Mouse (Mus musculus) lung, embryonic 15.5 days (tissue): ENCODE data around the gene Cdc42bpb. TPM values are rescaled to one million over a fixed set of nuclear protein-coding genes. Genes with fewer than 3 reads are reported as not detected.

Experiments used
- ATAC-seq: fragments of 200-750 bp; cut with Nextera tagmentation; 2 replicates; pipeline ENCODE4 v1.8.0; 2017; ENCODE audit warnings: moderate number of reproducible peaks, borderline replicate concordance; ENCODE audit not compliant: low FRiP score, low TSS enrichment; ENCODE audit errors: extremely low read depth
- H3K27ac ChIP-seq: fragments of 300-500 bp; sonication (generic); 2 replicates; pipeline ENCODE4 v1.5.1; 2015; ENCODE audit warnings: moderate library complexity, mild to moderate bottlenecking, inconsistent platforms
- H3K27me3 ChIP-seq: fragments of 300-500 bp; sonication (generic); 2 replicates; pipeline ENCODE4 v1.6.1; 2015; ENCODE audit warnings: inconsistent platforms
- H3K36me3 ChIP-seq: fragments of 300-500 bp; sonication (generic); 2 replicates; pipeline ENCODE4 v1.6.1; 2015; ENCODE audit warnings: inconsistent platforms
- H3K4me1 ChIP-seq: fragments of 300-500 bp; sonication (generic); 2 replicates; pipeline ENCODE4 v1.6.1; 2015; ENCODE audit warnings: inconsistent platforms
- H3K4me2 ChIP-seq: fragments of 300-500 bp; sonication (generic); 2 replicates; pipeline ENCODE4 v1.6.1; 2015; ENCODE audit warnings: inconsistent platforms, mild to moderate bottlenecking, moderate library complexity
- H3K4me3 ChIP-seq: fragments of 300-500 bp; sonication (generic); 2 replicates; pipeline ENCODE4 v1.5.1; 2015; ENCODE audit warnings: mild to moderate bottlenecking, inconsistent platforms
- H3K9ac ChIP-seq: fragments of 300-500 bp; sonication (generic); 2 replicates; pipeline ENCODE4 v1.6.1; 2015; ENCODE audit warnings: inconsistent platforms
- H3K9me3 ChIP-seq: fragments of 300-500 bp; sonication (generic); 2 replicates; pipeline ENCODE4 v1.6.1; 2016; ENCODE audit warnings: inconsistent platforms
- WGBS: fragments of 180-500 bp; shearing (Covaris S2); methylation state at CpG from one replicate; pipeline ENCODE4 v1.1.7; 2015; 5-methylcytosine and 5-hydroxymethylcytosine counted together
- polyA plus RNA-seq: library from polyadenylated mRNA; unstranded; fragments of >200 nt; fragmentation: Nextera tagmentation; extraction: Ambion mirVana; gene quantifications from 2 replicates; pipeline ENCODE4 v1.2.1, GENCODE M21; 2015

Gene Cdc42bpb
- polyA plus RNA-seq, 1 experiment from 2014 or later: 32.2 TPM

GRCm38 (mm10) chr12:111378812-111379211 lies 1.3 kb upstream of the Cdc42bpb start:
- H3K9me3 ChIP-seq: no peaks in the 10 kb centered on the region
- no peak overlapping the region for H3K9ac ChIP-seq
- peak overlapping the region; percentile 88 for H3K4me2 ChIP-seq
- H3K36me3 ChIP-seq: no peaks in the 10 kb centered on the region
- H3K4me3 ChIP-seq: peak overlapping the region; percentile 78
- WGBS: 70% methylated on average over 12 of the region's 12 CpGs
- ATAC-seq: no peak
- H3K27ac ChIP-seq: no peak overlapping the region
- H3K27me3 ChIP-seq: no peaks in the 10 kb centered on the region
- H3K4me1 ChIP-seq: peaks cover 30% of the 10 kb centered on the region

- Histone ChIP-seq H3K9me3 (no peaks in the 10 kb centered on the region), H3K4me2 (peak overlapping the region; percentile 88), H3K9ac (peak overlapping the region; percentile 93), H3K4me1 (peaks cover 31% of the 10 kb centered on the region), H3K4me3 (peak overlapping the region; percentile 78), H3K27ac (peak overlapping the region; percentile 93), H3K27me3 (no peaks in the 10 kb centered on the region), H3K36me3 (no peaks in the 10 kb centered on the region)
- ATAC-seq: peak; percentile 40
- WGBS: under 1% methylated on average over 32 of the region's 32 CpGs
Observed at GRCm38 (mm10) chr12:111377986-111378490, 520 bp upstream of the Cdc42bpb start.

- Histone ChIP-seq H3K27me3 (no peaks in the 10 kb centered on the region), H3K9ac (peak overlapping the region; percentile 93), H3K27ac (peak overlapping the region; percentile 93), H3K9me3 (no peaks in the 10 kb centered on the region), H3K4me3 (peak overlapping the region; percentile 78), H3K4me1 (peaks cover 31% of the 10 kb centered on the region), H3K4me2 (peak overlapping the region; percentile 88), H3K36me3 (no peaks in the 10 kb centered on the region)
- under 1% methylated on average over 46 of the region's 49 CpGs for WGBS
- ATAC-seq: peak; percentile 47
Observed at GRCm38 (mm10) chr12:111376826-111377331, 639 bp downstream of the Cdc42bpb start.

GRCm38 (mm10) chr12:111376053-111376452 lies 1.5 kb downstream of the Cdc42bpb start:
- Histone ChIP-seq H3K4me3 (peak overlapping the region; percentile 78), H3K4me1 (peaks cover 31% of the 10 kb centered on the region), H3K9me3 (no peaks in the 10 kb centered on the region), H3K27ac (peak overlapping the region; percentile 93), H3K4me2 (peak overlapping the region; percentile 88), H3K9ac (peak overlapping the region; percentile 93), H3K27me3 (no peaks in the 10 kb centered on the region), H3K36me3 (no peaks in the 10 kb centered on the region)
- no peak for ATAC-seq
- 20% methylated on average over 6 of the region's 6 CpGs for WGBS

GRCm38 (mm10) chr12:111375559-111375958 lies 2.0 kb downstream of the Cdc42bpb start:
- no peak for ATAC-seq
- peak overlapping the region; percentile 93 for H3K9ac ChIP-seq
- H3K27me3 ChIP-seq: no peaks in the 10 kb centered on the region
- 20% methylated on average over 12 of the region's 12 CpGs for WGBS
- peak overlapping the region; percentile 78 for H3K4me3 ChIP-seq
- peak overlapping the region; percentile 88 for H3K4me2 ChIP-seq
- peaks cover 32% of the 10 kb centered on the region for H3K4me1 ChIP-seq
- H3K36me3 ChIP-seq: no peaks in the 10 kb centered on the region
- no peaks in the 10 kb centered on the region for H3K9me3 ChIP-seq
- peak overlapping the region; percentile 93; the same call in 1 of the 2 replicates for H3K27ac ChIP-seq

GRCm38 (mm10) chr12:111374727-111375126 lies 2.8 kb downstream of the Cdc42bpb start:
- H3K9ac ChIP-seq: no peak overlapping the region
- peaks cover 40% of the 10 kb centered on the region for H3K4me1 ChIP-seq
- ATAC-seq: no peak

GRCm38 (mm10) chr12:111373411-111373810 lies 4.1 kb downstream of the Cdc42bpb start:
- 56% methylated on average over 6 of the region's 6 CpGs for WGBS

More at GRCm38 (mm10) chr12:111374727-111375126, 2.8 kb downstream of the Cdc42bpb start:
- Histone ChIP-seq H3K9me3 (no peaks in the 10 kb centered on the region), H3K4me2 (peak overlapping the region; percentile 88), H3K36me3 (no peaks in the 10 kb centered on the region), H3K27ac (no peak overlapping the region), H3K27me3 (no peaks in the 10 kb centered on the region), H3K4me3 (0 out of 2 replicates have a peak overlapping the region, but pooled peaks have one; percentile 4)
- WGBS: 52% methylated on average over 10 of the region's 10 CpGs

GRCm38 (mm10) chr12:111371905-111372304 lies 5.6 kb downstream of the Cdc42bpb start:
- H3K9ac ChIP-seq: no peak overlapping the region
- H3K27ac ChIP-seq: no peak overlapping the region
- H3K27me3 ChIP-seq: no peaks in the 10 kb centered on the region
- H3K9me3 ChIP-seq: no peaks in the 10 kb centered on the region
- no peak overlapping the region for H3K4me3 ChIP-seq
- peaks cover 57% of the 10 kb centered on the region for H3K4me1 ChIP-seq
- H3K36me3 ChIP-seq: no peaks in the 10 kb centered on the region
- WGBS: 70% methylated on average over 7 of the region's 7 CpGs
- H3K4me2 ChIP-seq: no peak overlapping the region
- ATAC-seq: no peak

More at GRCm38 (mm10) chr12:111373411-111373810, 4.1 kb downstream of the Cdc42bpb start:
- Histone ChIP-seq H3K27me3 (no peaks in the 10 kb centered on the region), H3K4me2 (no peak overlapping the region), H3K9me3 (no peaks in the 10 kb centered on the region), H3K4me3 (no peak overlapping the region), H3K4me1 (peaks cover 48% of the 10 kb centered on the region), H3K36me3 (no peaks in the 10 kb centered on the region), H3K27ac (no peak overlapping the region), H3K9ac (no peak overlapping the region)
- no peak for ATAC-seq

GRCm38 (mm10) chr12:111370249-111370648 lies 7.3 kb downstream of the Cdc42bpb start:
- no peaks in the 10 kb centered on the region for H3K9me3 ChIP-seq
- no peaks in the 10 kb centered on the region for H3K27me3 ChIP-seq
- H3K9ac ChIP-seq: no peak overlapping the region
- ATAC-seq: 0 out of 2 replicates have a peak, but pooled peaks have one; percentile 15
- H3K4me1 ChIP-seq: peaks cover 54% of the 10 kb centered on the region
- H3K36me3 ChIP-seq: no peaks in the 10 kb centered on the region
- 56% methylated on average over 4 of the region's 4 CpGs for WGBS
- H3K4me3 ChIP-seq: no peak overlapping the region
- H3K27ac ChIP-seq: no peak overlapping the region
- no peak overlapping the region for H3K4me2 ChIP-seq

- Histone ChIP-seq H3K9ac (no peak overlapping the region), H3K27ac (no peak overlapping the region), H3K4me1 (peaks cover 51% of the 10 kb centered on the region), H3K4me3 (no peak overlapping the region), H3K27me3 (no peaks in the 10 kb centered on the region), H3K4me2 (no peak overlapping the region), H3K9me3 (no peaks in the 10 kb centered on the region), H3K36me3 (no peaks in the 10 kb centered on the region)
- WGBS: 71% methylated on average over 7 of the region's 7 CpGs
- ATAC-seq: no peak
Observed at GRCm38 (mm10) chr12:111367065-111367464, 10.5 kb downstream of the Cdc42bpb start.

GRCm38 (mm10) chr12:111364234-111364633 lies 13.3 kb downstream of the Cdc42bpb start:
- no peak for ATAC-seq
- no peaks in the 10 kb centered on the region for H3K27me3 ChIP-seq
- H3K4me2 ChIP-seq: no peak overlapping the region
- no peak overlapping the region for H3K4me3 ChIP-seq
- H3K27ac ChIP-seq: no peak overlapping the region
- H3K36me3 ChIP-seq: no peaks in the 10 kb centered on the region
- H3K4me1 ChIP-seq: peaks cover 50% of the 10 kb centered on the region
- no peak overlapping the region for H3K9ac ChIP-seq
- no peaks in the 10 kb centered on the region for H3K9me3 ChIP-seq
- 91% methylated on average over 3 of the region's 3 CpGs for WGBS

GRCm38 (mm10) chr12:111361319-111362098 lies 16.0 kb downstream of the Cdc42bpb start:
- Histone ChIP-seq H3K4me2 (no peak overlapping the region), H3K9me3 (no peaks in the 10 kb centered on the region), H3K27ac (no peak overlapping the region), H3K4me1 (peaks cover 36% of the 10 kb centered on the region), H3K27me3 (no peaks in the 10 kb centered on the region), H3K36me3 (no peaks in the 10 kb centered on the region), H3K4me3 (no peak overlapping the region), H3K9ac (no peak overlapping the region)
- 70% methylated on average over 14 of the region's 14 CpGs for WGBS
- ATAC-seq: no peak
